16 mouse cellular contexts compared by ENCODE assay signal in the genomic region with DNA sequence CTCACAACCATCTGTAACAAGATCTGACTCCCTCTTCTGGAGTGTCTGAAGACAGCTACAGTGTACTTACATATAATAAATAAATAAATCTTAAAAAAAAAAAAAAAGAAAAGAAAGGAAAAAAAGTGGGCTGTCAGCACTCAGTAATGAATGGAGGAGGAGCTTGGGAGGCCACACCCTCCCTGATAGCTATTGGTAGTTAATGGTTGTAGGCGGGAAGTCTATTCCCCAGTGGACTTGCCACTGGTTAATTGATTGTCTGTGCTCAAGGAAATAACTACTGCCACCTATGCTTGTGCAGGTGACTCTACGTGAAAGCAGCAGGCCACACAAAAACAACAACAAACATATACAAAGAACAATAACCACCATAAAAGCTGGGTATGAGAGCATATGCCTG.
"Had no signal": no experiment of that assay in that cellular context is flagged by ENCODE, and none has a peak within 500 bp of the region (broad histone marks: within the 10 kb centered on the region; RNA-seq: fewer than 3 reads in every experiment).

No protein-coding gene starts in this region.

- H3K4me1 ChIP-seq: midbrain, embryonic 13.5 days; midbrain, embryonic 15.5 days; neural tube, embryonic 12.5 days had no signal

- H3K4me3 ChIP-seq: lung, embryonic 15.5 days; midbrain, embryonic 13.5 days; midbrain, embryonic 15.5 days; neural tube, embryonic 12.5 days; stomach, embryonic 15.5 days had no signal

- H3K9me3 ChIP-seq: lung, embryonic 15.5 days; midbrain, embryonic 13.5 days; midbrain, embryonic 15.5 days; neural tube, embryonic 12.5 days; stomach, embryonic 15.5 days had no signal

- DNase-seq: lung, adult 2 months; lung, postnatal 14 days; lung, postnatal 36 days; right cerebral cortex, postnatal 14 days; thymus, adult 2 months; thymus, postnatal 25 days; thymus, postnatal 4 days had no signal

- H3K27ac ChIP-seq: lung, embryonic 15.5 days; macrophage; midbrain, embryonic 13.5 days; midbrain, embryonic 15.5 days; neural tube, embryonic 12.5 days; stomach, embryonic 15.5 days; stomach, postnatal 0 days had no signal

- H3K27me3 ChIP-seq: lung, embryonic 15.5 days; midbrain, embryonic 13.5 days; midbrain, embryonic 15.5 days; neural tube, embryonic 12.5 days; stomach, embryonic 15.5 days had no signal

- H3K36me3 ChIP-seq: lung, embryonic 15.5 days; midbrain, embryonic 13.5 days; midbrain, embryonic 15.5 days; neural tube, embryonic 12.5 days; stomach, embryonic 15.5 days had no signal

- H3K4me2 ChIP-seq: lung, embryonic 15.5 days; midbrain, embryonic 11.5 days; midbrain, embryonic 13.5 days; midbrain, embryonic 15.5 days; neural tube, embryonic 12.5 days; stomach, embryonic 15.5 days had no signal

- ATAC-seq: lung, postnatal 0 days; midbrain, embryonic 13.5 days; midbrain, embryonic 15.5 days had no signal

- H3K9ac ChIP-seq: lung, embryonic 15.5 days; midbrain, embryonic 13.5 days; midbrain, embryonic 15.5 days; neural tube, embryonic 12.5 days; stomach, embryonic 15.5 days had no signal
